Mouse (Mus musculus): ENCODE measurements around the gene Prr5l. TPM values are rescaled to one million over a fixed set of nuclear protein-coding genes. Genes with fewer than 3 reads are reported as not detected.

Prr5l gene
- polyA plus RNA-seq, 1 experiment from 2014 or later: 5.5 TPM

- 2% methylated on average over 55 of the region's 55 CpGs for WGBS (ENCODE audit: insufficient replicate concordance)
- H3K4me2 ChIP-seq: peak overlapping the region; percentile 67
- peak; percentile 64 for ATAC-seq
- 0 out of 2 replicates have a peak, but pooled peaks cover 4% of the 10 kb centered on the region for H3K4me1 ChIP-seq
- H3K36me3 ChIP-seq: no peaks in the 10 kb centered on the region
- no peaks in the 10 kb centered on the region for H3K9me3 ChIP-seq (replicated peaks)
- H3K27me3 ChIP-seq (replicated peaks): peaks cover 46% of the 10 kb centered on the region
- H3K4me3 ChIP-seq: peak overlapping the region; percentile 55
- peak overlapping the region; percentile 20; the same call in 1 of the 2 replicates for H3K27ac ChIP-seq
- H3K9ac ChIP-seq: peak overlapping the region; percentile 35; the same call in 1 of the 2 replicates
Observed at GRCm38 (mm10) chr2:101796287-101797115, 86.3 kb downstream of the Prr5l start.

GRCm38 (mm10) chr2:101792130-101792529 lies 90.7 kb downstream of the Prr5l start:
- H3K9me3 ChIP-seq (replicated peaks): no peaks in the 10 kb centered on the region
- H3K27me3 ChIP-seq (replicated peaks): peaks cover 24% of the 10 kb centered on the region
- H3K4me3 ChIP-seq: no peak overlapping the region
- no peak overlapping the region for H3K9ac ChIP-seq
- H3K27ac ChIP-seq: no peak overlapping the region
- WGBS (ENCODE audit: insufficient replicate concordance): 73% methylated on average over 4 of the region's 4 CpGs
- H3K4me2 ChIP-seq: no peak overlapping the region
- H3K36me3 ChIP-seq: no peaks in the 10 kb centered on the region
- 0 out of 2 replicates have a peak, but pooled peaks cover 4% of the 10 kb centered on the region for H3K4me1 ChIP-seq
- ATAC-seq: no peak

DNA sequence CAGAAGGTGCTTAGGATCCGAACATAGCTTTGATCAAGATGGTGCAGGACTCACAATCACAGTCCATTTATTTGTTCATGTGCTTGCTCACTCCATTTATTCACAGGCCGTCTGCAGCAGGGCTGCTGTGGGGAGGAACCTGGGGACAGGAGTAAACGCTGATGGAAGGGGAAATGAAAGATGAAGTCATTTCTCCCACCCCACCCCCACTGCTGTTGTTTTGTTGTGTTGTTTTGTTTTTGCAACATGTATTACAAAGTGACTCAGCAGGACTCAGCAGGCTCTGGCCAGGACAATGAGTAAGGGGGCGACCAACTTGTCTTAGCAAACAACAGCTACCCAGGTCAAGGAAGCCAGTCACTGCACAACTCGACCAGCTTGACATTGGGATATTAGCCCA lies 99.6 kb downstream of the Prr5l start:
- H3K4me3 ChIP-seq: no peak overlapping the region
- H3K36me3 ChIP-seq: no peaks in the 10 kb centered on the region
- H3K9me3 ChIP-seq (replicated peaks): no peaks in the 10 kb centered on the region
- H3K4me2 ChIP-seq: no peak overlapping the region
- 50% methylated on average over 5 of the region's 5 CpGs for whole genome bisulfite sequencing (ENCODE audit: insufficient replicate concordance)
- ATAC-seq: no peak
- H3K27ac ChIP-seq: no peak overlapping the region
- no peak overlapping the region for H3K9ac ChIP-seq
- no peaks in the 10 kb centered on the region for H3K27me3 ChIP-seq (replicated peaks)
- H3K4me1 ChIP-seq: 0 out of 2 replicates have a peak, but pooled peaks cover 3% of the 10 kb centered on the region

GRCm38 (mm10) chr2:101781357-101781777 lies 101.5 kb downstream of the Prr5l start:
- Histone ChIP-seq H3K36me3 (no peaks in the 10 kb centered on the region), H3K27me3 (replicated peaks) (no peaks in the 10 kb centered on the region), H3K4me2 (no peak overlapping the region), H3K27ac (no peak overlapping the region), H3K4me1 (0 out of 2 replicates have a peak, but pooled peaks cover 3% of the 10 kb centered on the region), H3K9ac (no peak overlapping the region), H3K4me3 (no peak overlapping the region), H3K9me3 (replicated peaks) (no peaks in the 10 kb centered on the region)
- ATAC-seq: no peak
- WGBS (ENCODE audit: insufficient replicate concordance): 48% methylated on average over 4 of the region's 4 CpGs

DNA sequence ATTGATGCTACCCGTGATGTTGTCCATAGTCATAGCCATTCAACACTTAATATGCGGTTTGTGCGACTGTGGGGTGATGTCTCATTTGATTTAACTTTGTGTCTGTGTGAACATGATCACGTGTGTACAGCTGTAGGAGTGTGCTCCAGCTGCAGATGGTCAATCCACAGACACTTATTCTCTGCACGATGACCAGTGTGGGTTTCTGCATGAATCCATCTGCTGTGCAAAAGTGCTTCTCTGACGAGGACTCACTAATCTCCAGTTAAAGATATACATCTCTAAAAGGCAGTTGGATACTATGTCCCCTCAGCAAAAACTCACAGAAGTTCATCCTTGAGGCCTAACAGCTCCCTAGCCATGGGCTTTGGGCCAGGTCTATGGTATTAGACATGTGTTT lies 104.7 kb downstream of the Prr5l start:
- no peak overlapping the region for H3K4me2 ChIP-seq
- no peak overlapping the region for H3K9ac ChIP-seq
- no peaks in the 10 kb centered on the region for H3K9me3 ChIP-seq (replicated peaks)
- H3K4me1 ChIP-seq: 0 out of 2 replicates have a peak, but pooled peaks cover 3% of the 10 kb centered on the region
- no peak overlapping the region for H3K4me3 ChIP-seq
- H3K36me3 ChIP-seq: no peaks in the 10 kb centered on the region
- no peaks in the 10 kb centered on the region for H3K27me3 ChIP-seq (replicated peaks)
- 69% methylated on average over 6 of the region's 6 CpGs for WGBS (ENCODE audit: insufficient replicate concordance)
- ATAC-seq: no peak
- no peak overlapping the region for H3K27ac ChIP-seq

DNA sequence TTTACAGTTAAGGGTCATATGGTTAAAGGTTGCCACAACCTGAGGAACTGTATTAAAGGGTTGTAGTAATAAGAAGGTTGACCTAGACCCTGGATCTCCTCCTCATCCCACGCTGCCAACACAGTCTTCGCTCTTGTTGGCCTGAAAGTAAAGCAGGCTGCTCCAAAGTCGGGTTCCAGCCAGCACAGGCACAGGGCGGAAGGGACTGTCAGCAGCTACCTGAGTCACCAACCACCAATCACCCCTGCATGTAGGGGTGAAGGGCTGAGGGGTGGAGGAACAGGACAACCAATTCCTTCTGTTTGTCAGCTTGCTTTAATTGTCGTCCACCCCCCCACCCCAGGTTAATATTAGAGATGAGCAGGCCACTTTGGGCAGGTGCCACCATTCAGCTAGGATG lies 119.3 kb downstream of the Prr5l start:
- H3K36me3 ChIP-seq: no peaks in the 10 kb centered on the region
- no peak overlapping the region for H3K4me2 ChIP-seq
- H3K27me3 ChIP-seq (replicated peaks): no peaks in the 10 kb centered on the region
- no peak overlapping the region for H3K4me3 ChIP-seq
- peaks cover 20% of the 10 kb centered on the region for H3K4me1 ChIP-seq
- H3K9ac ChIP-seq: no peak overlapping the region
- ATAC-seq: no peak
- no peaks in the 10 kb centered on the region for H3K9me3 ChIP-seq (replicated peaks)
- WGBS (ENCODE audit: insufficient replicate concordance): 61% methylated on average over 5 of the region's 5 CpGs
- H3K27ac ChIP-seq: 0 out of 2 replicates have a peak overlapping the region, but pooled peaks have one; percentile 48

GRCm38 (mm10) chr2:101762955-101763386 lies 119.9 kb downstream of the Prr5l start:
- Histone ChIP-seq H3K9ac (no peak overlapping the region), H3K36me3 (no peaks in the 10 kb centered on the region), H3K4me1 (peaks cover 20% of the 10 kb centered on the region), H3K27ac (peak overlapping the region; percentile 48; the same call in 1 of the 2 replicates), H3K4me3 (no peak overlapping the region), H3K4me2 (no peak overlapping the region), H3K27me3 (replicated peaks) (no peaks in the 10 kb centered on the region), H3K9me3 (replicated peaks) (no peaks in the 10 kb centered on the region)
- WGBS (ENCODE audit: insufficient replicate concordance): 29% methylated on average over 4 of the region's 4 CpGs
- no peak for ATAC-seq

DNA sequence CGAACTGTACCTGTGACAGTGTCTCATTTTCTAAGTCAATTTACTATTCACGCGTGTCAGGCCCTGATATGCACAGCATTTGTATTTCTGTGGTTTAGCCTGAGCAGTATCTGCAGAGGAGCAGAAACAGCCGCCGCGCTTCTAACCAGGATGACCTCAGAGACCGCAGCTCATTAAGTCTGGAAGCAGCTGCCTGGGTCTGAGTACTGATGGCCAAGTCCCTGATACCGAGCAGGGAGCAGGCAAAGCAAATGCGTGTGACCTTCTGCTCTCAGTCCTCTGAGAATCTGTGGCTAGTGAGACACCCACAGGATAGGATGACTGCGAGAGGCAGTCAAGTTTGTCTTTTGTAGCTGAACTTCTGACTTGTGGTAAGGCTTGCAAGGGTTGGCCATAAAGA lies 120.4 kb downstream of the Prr5l start:
- H3K4me2 ChIP-seq: no peak overlapping the region
- H3K9me3 ChIP-seq (replicated peaks): no peaks in the 10 kb centered on the region
- no peak overlapping the region for H3K9ac ChIP-seq
- no peaks in the 10 kb centered on the region for H3K36me3 ChIP-seq
- H3K27ac ChIP-seq: peak overlapping the region; percentile 48; the same call in 1 of the 2 replicates
- H3K4me3 ChIP-seq: no peak overlapping the region
- peak; percentile 52 for ATAC-seq
- 15% methylated on average over 10 of the region's 10 CpGs for WGBS (ENCODE audit: insufficient replicate concordance)
- no peaks in the 10 kb centered on the region for H3K27me3 ChIP-seq (replicated peaks)
- H3K4me1 ChIP-seq: peaks cover 20% of the 10 kb centered on the region

DNA sequence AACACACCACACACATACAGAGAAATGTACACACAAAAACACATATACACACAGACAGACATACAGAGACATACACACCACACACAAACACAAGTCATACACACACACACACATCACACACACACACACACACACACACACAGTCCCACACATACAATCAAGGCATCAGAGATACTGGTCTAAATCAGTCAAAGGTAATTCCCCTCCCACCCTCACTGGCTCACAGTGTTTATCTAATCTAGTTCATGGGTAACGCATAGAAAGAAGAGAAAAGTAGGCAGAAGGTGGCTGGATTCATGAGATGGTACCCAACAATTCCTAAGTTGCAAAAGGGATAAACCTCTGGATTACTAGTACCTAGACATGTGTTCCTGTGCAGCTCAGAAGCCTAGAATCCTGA lies 120.9 kb downstream of the Prr5l start:
- Histone ChIP-seq H3K36me3 (no peaks in the 10 kb centered on the region), H3K4me1 (peaks cover 20% of the 10 kb centered on the region), H3K9ac (no peak overlapping the region), H3K4me3 (no peak overlapping the region), H3K27me3 (replicated peaks) (no peaks in the 10 kb centered on the region), H3K4me2 (no peak overlapping the region), H3K9me3 (replicated peaks) (no peaks in the 10 kb centered on the region), H3K27ac (no peak overlapping the region)
- ATAC-seq: no peak
- 20% methylated on average over 1 of the region's 1 CpGs for WGBS (ENCODE audit: insufficient replicate concordance)

GRCm38 (mm10) chr2:101759523-101760277 lies 123.1 kb downstream of the Prr5l start:
- no peaks in the 10 kb centered on the region for H3K36me3 ChIP-seq
- H3K9ac ChIP-seq: no peak overlapping the region
- no peak overlapping the region for H3K27ac ChIP-seq
- H3K27me3 ChIP-seq (replicated peaks): no peaks in the 10 kb centered on the region
- no peak overlapping the region for H3K4me3 ChIP-seq
- H3K9me3 ChIP-seq (replicated peaks): no peaks in the 10 kb centered on the region
- no peak for ATAC-seq
- WGBS (ENCODE audit: insufficient replicate concordance): 62% methylated on average over 9 of the region's 9 CpGs
- H3K4me1 ChIP-seq: peaks cover 39% of the 10 kb centered on the region
- no peak overlapping the region for H3K4me2 ChIP-seq

- H3K4me2 ChIP-seq: no peak overlapping the region
- ATAC-seq: no peak
- no peaks in the 10 kb centered on the region for H3K27me3 ChIP-seq (replicated peaks)
- H3K9ac ChIP-seq: no peak overlapping the region
- no peak overlapping the region for H3K4me3 ChIP-seq
- 68% methylated on average over 1 of the region's 1 CpGs for WGBS (ENCODE audit: insufficient replicate concordance)
- H3K4me1 ChIP-seq: peaks cover 32% of the 10 kb centered on the region
- H3K9me3 ChIP-seq (replicated peaks): no peaks in the 10 kb centered on the region
- H3K36me3 ChIP-seq: no peaks in the 10 kb centered on the region
- H3K27ac ChIP-seq: no peak overlapping the region
Observed at GRCm38 (mm10) chr2:101757806-101758205, 125.0 kb downstream of the Prr5l start.
